Mouse (Mus musculus) erythroblast, adult 5-6 weeks (primary cell): ENCODE data around the gene Etv4. TPM values are rescaled to one million over a fixed set of nuclear protein-coding genes. Genes with fewer than 3 reads are reported as not detected.

Experiments
- ATAC-seq: replicated peaks from 2 replicates; pipeline ENCODE4 v1.8.0; 2016; ENCODE audit warnings: moderate number of reproducible peaks, mild to moderate bottlenecking, moderate TSS enrichment, inconsistent platforms; ENCODE audit not compliant: poor library complexity, low FRiP score, severe bottlenecking
- total RNA-seq, 2 experiments: library from RNA; stranded (forward) in 1 of 2; stranded (reverse) in 1 of 2; fragments of 150-400 nt in 1 of 2; fragments of 200-764, 138-1000 nt in 1 of 2; gene quantifications; 2 replicates each; pipeline versions ENCODE4 v1.2.3 to v1.2.4; 2015 to 2017; ENCODE audit warnings: low replicate concordance in 2 of 2

Etv4 gene
- total RNA-seq, 2 experiments from 2014 or later: not detected

- ATAC-seq: peak; percentile 97
These were observed 52.4 kb downstream of the Etv4 start, which contains the start of gene Dhx8 for GRCm38 (mm10) chr11:101732518-101733440. Gene Dhx8 (plus strand): TSS chr11:101732919.

DNA sequence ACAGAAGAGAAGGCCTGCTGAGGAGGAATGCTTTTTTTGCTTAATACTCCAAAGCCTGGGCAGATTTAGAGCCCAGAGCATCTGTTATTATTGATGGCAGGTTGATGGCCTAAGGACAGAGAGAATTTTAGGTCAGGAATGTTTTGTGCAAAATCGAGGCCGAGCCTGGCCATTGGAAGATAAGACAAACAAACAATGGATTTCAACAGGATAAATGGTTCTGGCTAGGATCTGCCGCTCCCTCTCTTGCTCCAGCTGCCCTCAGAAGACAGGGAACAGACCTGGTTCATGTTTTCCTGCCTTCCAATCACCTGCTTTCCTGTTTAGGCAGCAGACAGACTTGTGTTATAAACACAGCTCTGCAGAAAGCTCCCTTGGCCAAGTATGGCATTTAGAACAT, 55.9 kb downstream of the Etv4 start:
- no peak for ATAC-seq

GRCm38 (mm10) chr11:101726765-101727164, 58.4 kb downstream of the Etv4 start:
- ATAC-seq: no peak

GRCm38 (mm10) chr11:101725043-101725442, 60.1 kb downstream of the Etv4 start:
- no peak for ATAC-seq

DNA sequence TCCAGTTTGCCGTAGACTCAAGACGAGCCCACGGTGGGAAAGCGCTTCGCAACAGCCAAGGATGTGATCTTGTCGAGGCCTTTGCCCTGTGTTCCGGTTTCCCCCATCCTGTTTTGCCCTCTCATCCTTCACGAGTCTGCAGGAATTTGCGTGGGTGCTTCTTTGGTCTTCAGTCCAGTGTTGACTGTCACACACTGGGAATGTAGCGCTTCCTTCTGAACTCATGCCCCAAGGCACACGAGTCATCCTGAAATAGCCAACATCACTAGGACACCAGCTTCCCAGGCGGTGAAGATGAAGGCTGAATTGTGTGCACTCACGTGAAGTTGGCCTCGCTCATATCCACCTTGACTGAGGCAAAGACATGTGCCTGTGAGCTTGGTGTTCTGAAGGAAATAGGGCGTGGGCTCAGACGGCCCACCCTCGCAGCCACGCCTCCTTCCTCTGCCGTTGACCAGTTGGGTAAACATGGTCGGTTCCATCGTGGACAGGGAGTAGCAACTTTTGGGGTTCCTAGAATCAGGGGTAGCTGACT, 65.1 kb downstream of the Etv4 start:
- no peak for ATAC-seq

Other genes starting within 250 kb of the Etv4 start
- gene Brca1, start 233.4 kb downstream of the Etv4 start, total RNA-seq (2015; ENCODE audit: low replicate concordance): 20.7 and 26.3 TPM in 2 replicates
- gene Brca1, start 233.4 kb downstream of the Etv4 start, total RNA-seq (2017; ENCODE audit: low replicate concordance): 48.9 and 52.9 TPM in 2 replicates
- gene Nbr1, start 233.2 kb downstream of the Etv4 start, total RNA-seq (2015; ENCODE audit: low replicate concordance): 128 and 158 TPM in 2 replicates
- 218 and 300 TPM in 2 replicates for gene Nbr1, start 233.2 kb downstream of the Etv4 start, total RNA-seq (2017; ENCODE audit: low replicate concordance)
- 6.9 and 16.9 TPM in 2 replicates for gene Tmem106a, start 203.1 kb downstream of the Etv4 start, total RNA-seq (2015; ENCODE audit: low replicate concordance)
- 3.6 and 3.8 TPM in 2 replicates for gene Tmem106a, start 203.1 kb downstream of the Etv4 start, total RNA-seq (2017; ENCODE audit: low replicate concordance)
- not detected in 2 replicates for gene Gm11634, start 186.1 kb downstream of the Etv4 start, total RNA-seq (2015; ENCODE audit: low replicate concordance)
- gene Gm11634, start 186.1 kb downstream of the Etv4 start, total RNA-seq (2017; ENCODE audit: low replicate concordance): not detected in 2 replicates
- gene Rdm1, start 158.2 kb downstream of the Etv4 start, total RNA-seq (2015; ENCODE audit: low replicate concordance): 6.7 and 18.6 TPM in 2 replicates
- gene Rdm1, start 158.2 kb downstream of the Etv4 start, total RNA-seq (2017; ENCODE audit: low replicate concordance): 4.6 and 6.2 TPM in 2 replicates
- not detected in 2 replicates for gene Arl4d, start 119.8 kb downstream of the Etv4 start, total RNA-seq (2015; ENCODE audit: low replicate concordance)
- 0.85 and 1.5 TPM in 2 replicates for gene Arl4d, start 119.8 kb downstream of the Etv4 start, total RNA-seq (2017; ENCODE audit: low replicate concordance)
- gene Dhx8, start 52.5 kb downstream of the Etv4 start, total RNA-seq (2015; ENCODE audit: low replicate concordance): 32.0 and 32.9 TPM in 2 replicates
- 47.7 and 77.6 TPM in 2 replicates for gene Dhx8, start 52.5 kb downstream of the Etv4 start, total RNA-seq (2017; ENCODE audit: low replicate concordance)
- gene Meox1, start 109.0 kb upstream of the Etv4 start, total RNA-seq (2015; ENCODE audit: low replicate concordance): not detected in 2 replicates
- gene Meox1, start 109.0 kb upstream of the Etv4 start, total RNA-seq (2017; ENCODE audit: low replicate concordance): not detected in 2 replicates
- gene Sost, start 181.6 kb upstream of the Etv4 start, total RNA-seq (2015; ENCODE audit: low replicate concordance): not detected in 2 replicates
- not detected in 2 replicates for gene Sost, start 181.6 kb upstream of the Etv4 start, total RNA-seq (2017; ENCODE audit: low replicate concordance)
- gene Cfap97d1, start 198.9 kb upstream of the Etv4 start, total RNA-seq (2015; ENCODE audit: low replicate concordance): not detected in 2 replicates
- not detected in 2 replicates for gene Cfap97d1, start 198.9 kb upstream of the Etv4 start, total RNA-seq (2017; ENCODE audit: low replicate concordance)
- gene Dusp3, start 201.6 kb upstream of the Etv4 start, total RNA-seq (2015; ENCODE audit: low replicate concordance): 1.9 and 5.0 TPM in 2 replicates
- gene Dusp3, start 201.6 kb upstream of the Etv4 start, total RNA-seq (2017; ENCODE audit: low replicate concordance): 1.5 and 3.1 TPM in 2 replicates
- 0.84 TPM in 1 of 2 replicates, not detected in the other for gene Mpp3, start 243.1 kb upstream of the Etv4 start, total RNA-seq (2015; ENCODE audit: low replicate concordance)
- gene Mpp3, start 243.1 kb upstream of the Etv4 start, total RNA-seq (2017; ENCODE audit: low replicate concordance): 0.14 TPM in 1 of 2 replicates, not detected in the other